Mouse (Mus musculus): ENCODE results near the gene Nfatc2. TPM values are rescaled to one million over a fixed set of nuclear protein-coding genes. Genes with fewer than 3 reads are reported as not detected.

Gene Nfatc2
- total RNA-seq, 1 experiment from 2014 or later = 1.3 TPM

- no peak for ATAC-seq (replicated peaks; ENCODE audit: low read depth, poor library complexity, severe bottlenecking)
Observed at GRCm38 (mm10) chr2:168543026-168543425, 58.4 kb downstream of the Nfatc2 start.

- no peak for ATAC-seq (replicated peaks; ENCODE audit: low read depth, poor library complexity, severe bottlenecking)
Observed at GRCm38 (mm10) chr2:168541223-168541622, 60.2 kb downstream of the Nfatc2 start.

- peak; percentile 72 for ATAC-seq (replicated peaks; ENCODE audit: low read depth, poor library complexity, severe bottlenecking)
Observed at GRCm38 (mm10) chr2:168539594-168540222, 61.7 kb downstream of the Nfatc2 start.

- ATAC-seq (replicated peaks; ENCODE audit: low read depth, poor library complexity, severe bottlenecking) = peak; percentile 53
Observed at GRCm38 (mm10) chr2:168539026-168539425, 62.4 kb downstream of the Nfatc2 start.

DNA sequence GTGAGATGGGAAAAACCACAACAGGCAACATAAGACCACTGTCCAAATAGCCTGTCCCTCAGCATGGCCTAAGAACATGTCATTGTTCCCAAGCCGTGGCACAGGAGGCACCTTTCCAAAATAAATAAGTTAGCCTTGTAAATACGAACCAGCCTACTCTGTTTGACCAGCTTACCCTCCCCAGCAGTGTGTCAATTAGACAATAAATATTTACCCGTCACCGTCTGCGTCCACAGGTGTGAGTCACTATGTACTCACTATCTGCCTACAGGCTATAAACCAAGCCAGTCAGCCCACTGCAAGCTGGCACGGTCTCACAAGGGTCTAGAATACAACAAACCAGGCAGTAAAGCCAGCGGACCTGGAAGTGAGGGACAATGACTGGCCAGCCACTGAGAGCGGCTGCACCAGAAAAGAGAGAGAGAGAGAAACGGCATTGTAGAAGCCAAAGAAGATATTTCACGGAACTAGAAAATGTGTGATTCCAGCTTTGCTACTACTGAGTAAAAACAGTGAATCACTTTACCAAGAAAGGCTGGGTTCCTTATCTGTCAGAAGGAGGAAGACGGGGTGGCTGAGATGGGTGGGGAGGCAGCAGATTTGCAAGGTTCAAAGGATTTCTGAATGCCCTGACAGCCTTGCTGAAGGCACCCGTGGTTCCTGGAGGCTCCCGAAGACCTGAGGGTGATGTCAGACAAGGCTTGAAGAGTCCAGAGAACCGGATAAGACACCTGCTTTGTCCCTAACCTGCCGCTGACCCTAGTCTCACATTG, 69.2 kb downstream of the Nfatc2 start:
- no peak for ATAC-seq (replicated peaks; ENCODE audit: low read depth, poor library complexity, severe bottlenecking)

DNA sequence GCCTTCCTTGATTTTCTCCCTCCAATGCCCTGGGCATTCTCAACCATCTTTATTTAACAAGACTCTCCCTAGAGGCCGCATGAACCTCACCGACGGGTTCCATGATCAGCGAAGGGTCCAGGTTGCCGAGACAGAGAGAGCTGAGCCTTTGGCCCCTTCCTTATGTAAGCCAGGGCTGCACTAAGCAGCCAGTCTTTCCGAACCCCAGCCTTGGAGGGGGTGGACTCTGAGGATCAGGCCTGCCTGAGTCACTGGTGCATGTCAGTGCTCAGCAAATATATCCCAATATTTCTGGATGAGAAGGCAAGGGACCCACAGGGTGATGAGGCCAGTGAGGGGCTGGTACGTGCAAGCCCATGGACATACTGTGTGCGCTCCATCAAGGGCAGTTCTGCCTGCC, 72.9 kb downstream of the Nfatc2 start:
- ATAC-seq (replicated peaks; ENCODE audit: low read depth, poor library complexity, severe bottlenecking) = no peak

GRCm38 (mm10) chr2:168527430-168527792, 74.0 kb downstream of the Nfatc2 start:
- ATAC-seq (replicated peaks; ENCODE audit: low read depth, poor library complexity, severe bottlenecking) = no peak

GRCm38 (mm10) chr2:168526547-168527429, 74.7 kb downstream of the Nfatc2 start:
- no peak for ATAC-seq (replicated peaks; ENCODE audit: low read depth, poor library complexity, severe bottlenecking)

DNA sequence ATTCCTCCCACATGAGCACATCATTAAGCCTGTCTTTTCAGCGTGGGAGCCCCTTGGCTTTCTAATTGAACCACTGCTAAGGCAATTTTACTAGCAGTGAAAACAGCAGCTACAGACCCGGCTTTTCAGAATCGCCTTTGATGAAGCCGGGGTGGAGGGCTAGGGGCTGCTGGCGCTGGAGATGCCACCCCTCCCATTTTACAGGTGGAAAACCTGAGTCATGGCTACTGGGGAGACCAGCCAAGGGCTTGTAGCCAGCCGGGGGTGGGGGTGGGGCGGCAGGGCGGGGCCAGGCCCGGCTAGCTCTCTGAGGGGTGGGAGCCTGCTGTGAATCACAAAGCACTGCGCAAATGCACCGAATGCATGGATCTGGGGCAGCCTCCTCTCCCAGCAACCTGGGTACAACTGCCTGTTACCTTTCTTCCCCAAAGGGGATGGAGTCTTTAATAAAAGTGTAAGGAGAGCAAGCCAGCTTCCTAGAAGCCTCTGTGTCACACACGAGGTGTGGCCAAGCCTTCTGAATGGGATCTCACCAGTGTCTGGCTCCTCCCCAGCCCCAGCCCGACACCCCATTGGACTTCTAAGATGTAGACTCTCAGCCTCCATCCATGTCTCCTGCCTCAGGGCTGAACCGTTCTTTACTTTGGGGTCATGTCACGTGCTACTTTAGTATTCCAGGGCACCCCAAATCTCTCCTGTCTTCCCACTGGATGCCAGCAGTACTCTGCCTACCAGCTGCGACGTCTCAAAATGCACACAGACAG, 75.9 kb downstream of the Nfatc2 start:
- no peak for ATAC-seq (replicated peaks; ENCODE audit: low read depth, poor library complexity, severe bottlenecking)

DNA sequence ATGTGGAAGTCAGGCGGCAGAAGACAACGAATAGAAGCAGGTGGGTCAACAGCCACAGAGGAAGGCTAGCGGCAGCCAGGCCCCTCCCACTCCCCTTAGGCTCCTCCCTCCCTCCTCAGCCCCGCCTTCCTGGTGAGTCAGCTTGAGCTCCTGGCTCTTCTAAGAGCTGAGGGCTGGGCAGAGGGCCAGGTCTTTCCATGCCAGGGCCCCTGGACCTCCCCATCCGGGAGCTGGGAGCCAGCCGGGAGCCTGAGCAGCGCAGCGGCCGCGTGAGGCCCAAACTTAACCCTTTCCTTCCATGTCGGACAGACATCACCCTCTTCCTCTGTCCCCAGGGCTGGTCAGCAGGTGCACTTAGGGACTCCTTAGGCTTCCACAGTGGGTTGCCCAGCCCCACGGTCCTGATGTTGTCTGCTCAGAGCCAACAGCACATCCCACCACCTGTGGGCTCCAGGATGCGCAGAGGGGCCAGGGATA, 76.5 kb downstream of the Nfatc2 start:
- peak; percentile 90 for ATAC-seq (replicated peaks; ENCODE audit: low read depth, poor library complexity, severe bottlenecking)

DNA sequence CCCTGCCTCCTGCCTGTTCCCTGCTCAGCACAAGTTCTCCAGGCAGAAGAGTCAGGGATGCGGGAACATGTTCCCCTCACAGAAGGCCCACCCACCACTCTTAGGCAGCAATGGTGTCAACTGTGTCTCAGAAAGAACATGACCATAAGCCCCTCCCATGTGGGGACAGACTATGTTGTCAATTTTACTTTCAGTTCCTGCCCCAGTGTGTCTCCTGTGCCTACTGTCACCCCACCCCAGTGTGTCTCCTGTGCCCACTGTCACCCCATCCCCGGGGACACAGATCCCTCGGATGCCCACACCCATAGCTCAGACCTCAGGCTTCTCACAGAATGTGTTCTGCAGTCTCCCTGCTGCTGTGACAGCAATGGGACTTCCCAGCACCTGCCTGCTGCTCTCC, 79.2 kb downstream of the Nfatc2 start:
- ATAC-seq (replicated peaks; ENCODE audit: low read depth, poor library complexity, severe bottlenecking) = peak; percentile 10

DNA sequence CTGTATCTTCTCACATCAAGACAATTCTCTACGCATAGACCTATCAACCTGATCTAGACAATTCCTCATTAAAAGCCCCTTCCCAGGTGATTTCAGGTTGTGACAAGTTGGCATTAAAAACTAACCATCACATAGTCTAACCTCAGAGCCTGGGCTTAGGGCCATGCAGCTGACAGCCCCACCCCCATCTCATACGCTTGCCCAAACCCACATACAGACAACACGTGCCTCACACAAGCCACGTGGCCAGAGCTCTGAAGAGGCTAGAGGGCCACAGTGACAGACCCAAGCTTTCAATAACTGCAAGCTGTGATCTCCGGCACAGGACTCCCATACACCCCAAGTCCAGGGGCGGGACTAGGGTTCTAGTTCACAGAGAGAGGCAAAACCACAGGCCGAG, 80.7 kb downstream of the Nfatc2 start:
- ATAC-seq (replicated peaks; ENCODE audit: low read depth, poor library complexity, severe bottlenecking) = no peak

- no peak for ATAC-seq (replicated peaks; ENCODE audit: low read depth, poor library complexity, severe bottlenecking)
Observed at GRCm38 (mm10) chr2:168519589-168519988, 81.9 kb downstream of the Nfatc2 start.

DNA sequence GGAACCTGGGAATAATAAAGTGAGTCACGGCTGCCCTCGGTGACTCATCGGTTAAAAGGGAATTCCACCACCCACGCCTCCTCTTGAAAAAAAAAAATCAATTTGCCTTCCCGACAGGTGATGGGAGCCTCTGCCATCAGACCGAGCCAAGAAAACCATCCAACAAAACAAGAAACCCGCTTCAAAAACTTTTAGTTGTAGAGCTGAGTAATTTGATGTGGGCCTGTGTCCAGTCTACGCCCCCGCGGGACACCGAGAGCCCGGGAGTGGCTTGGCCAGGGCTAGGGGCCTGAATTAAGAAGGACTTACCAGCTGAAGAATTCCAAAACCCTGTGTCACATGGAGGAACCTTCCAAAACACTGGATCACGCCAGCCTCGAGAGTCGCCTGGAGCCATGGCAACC, 83.2 kb downstream of the Nfatc2 start:
- no peak for ATAC-seq (replicated peaks; ENCODE audit: low read depth, poor library complexity, severe bottlenecking)

DNA sequence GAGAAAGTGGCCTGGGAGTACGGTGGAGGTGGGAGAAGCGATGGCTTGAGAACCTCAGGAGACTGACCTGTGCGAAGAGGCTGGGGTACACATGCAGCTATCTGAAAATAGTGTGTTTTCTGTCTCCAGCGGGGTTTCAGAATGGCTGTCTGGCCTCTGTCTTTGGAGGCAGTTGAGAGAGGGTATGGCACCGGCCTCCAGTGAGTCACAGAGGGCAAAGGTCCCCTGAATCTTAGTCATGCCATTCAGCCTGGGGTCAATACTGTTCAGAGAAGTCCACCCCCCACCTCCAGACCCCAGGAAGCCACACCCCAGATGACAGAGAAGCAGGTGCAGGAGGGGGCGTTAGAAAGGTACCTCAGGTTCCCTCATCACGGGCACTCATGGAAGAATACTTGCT, 83.7 kb downstream of the Nfatc2 start:
- no peak for ATAC-seq (replicated peaks; ENCODE audit: low read depth, poor library complexity, severe bottlenecking)

GRCm38 (mm10) chr2:168516717-168517116, 84.7 kb downstream of the Nfatc2 start:
- peak; percentile 93 for ATAC-seq (replicated peaks; ENCODE audit: low read depth, poor library complexity, severe bottlenecking)

GRCm38 (mm10) chr2:168515466-168515865, 86.0 kb downstream of the Nfatc2 start:
- ATAC-seq (replicated peaks; ENCODE audit: low read depth, poor library complexity, severe bottlenecking) = no peak

GRCm38 (mm10) chr2:168514131-168514530, 87.3 kb downstream of the Nfatc2 start:
- ATAC-seq (replicated peaks; ENCODE audit: low read depth, poor library complexity, severe bottlenecking) = no peak

GRCm38 (mm10) chr2:168511529-168511928, 89.9 kb downstream of the Nfatc2 start:
- no peak for ATAC-seq (replicated peaks; ENCODE audit: low read depth, poor library complexity, severe bottlenecking)
